9 mouse cellular contexts compared by ENCODE assay signal in the genomic region with DNA sequence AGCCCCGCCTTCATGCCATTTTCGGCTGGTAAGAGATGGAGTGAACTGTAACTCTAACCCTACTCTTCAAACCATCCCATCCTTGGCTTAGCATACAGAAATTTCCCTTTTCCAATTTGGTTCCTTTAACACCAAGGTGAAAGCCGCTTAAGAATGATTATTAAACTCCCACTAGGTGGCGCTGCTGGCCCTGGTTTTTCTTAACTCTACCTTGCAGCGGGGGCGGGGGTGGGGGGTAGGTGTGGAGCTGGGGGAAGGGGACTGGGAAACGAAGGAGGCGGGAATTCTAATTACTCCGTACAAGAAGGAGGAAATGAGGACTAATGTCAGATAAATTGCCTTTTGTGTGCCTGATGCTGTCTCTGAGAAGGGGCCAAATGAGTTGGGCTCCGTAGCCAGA. TPM values are rescaled to one million over a fixed set of nuclear protein-coding genes. Genes with fewer than 3 reads are reported as not detected.
DNase-seq lines count a peak whose midpoint lies in the region; ATAC-seq lines count a peak whose summit lies in the region.
"Had no signal": no experiment of that assay in that cellular context is flagged by ENCODE, and none has a peak within 500 bp of the region (broad histone marks: within the 10 kb centered on the region; RNA-seq: fewer than 3 reads in every experiment).

No protein-coding gene starts in this region.

- ATAC-seq in heart, embryonic 11.5 days (replicated peaks; ENCODE audit: insufficient number of reproducible peaks, low FRiP score, low TSS enrichment), result no peak
- ATAC-seq in kidney, embryonic 14.5 days (ENCODE audit: low FRiP score, low TSS enrichment), result no peak

- H3K9ac ChIP-seq in heart, embryonic 11.5 days (ENCODE audit: low read depth, low read length), result no peak overlapping the region
- no peak overlapping the region for H3K9ac ChIP-seq in kidney, embryonic 14.5 days (ENCODE audit: low read depth, low read length)
- H3K9ac ChIP-seq: limb, embryonic 15.5 days had no signal

- H3K27me3 ChIP-seq in heart, embryonic 11.5 days (ENCODE audit: control insufficient read depth, insufficient read depth, low read length), result no peaks in the 10 kb centered on the region
- H3K27me3 ChIP-seq in embryonic facial prominence, embryonic 10.5 days (replicated peaks; ENCODE audit: low read depth, poor library complexity, severe bottlenecking), result no peaks in the 10 kb centered on the region
- no peaks in the 10 kb centered on the region for H3K27me3 ChIP-seq in kidney, embryonic 14.5 days (ENCODE audit: control insufficient read depth, insufficient read depth, low read length)
- H3K27me3 ChIP-seq: limb, embryonic 15.5 days had no signal

- H3K27ac ChIP-seq in heart, embryonic 11.5 days (ENCODE audit: low read depth, low read length), result no peak overlapping the region
- no peak overlapping the region for H3K27ac ChIP-seq in embryonic facial prominence, embryonic 10.5 days (replicated peaks)
- H3K27ac ChIP-seq in kidney, embryonic 14.5 days (ENCODE audit: low read depth, low read length), result no peak overlapping the region
- H3K27ac ChIP-seq: limb, embryonic 15.5 days had no signal

- no peaks in the 10 kb centered on the region for H3K4me1 ChIP-seq in heart, embryonic 11.5 days (ENCODE audit: control insufficient read depth, insufficient read depth, low read length)
- H3K4me1 ChIP-seq in embryonic facial prominence, embryonic 10.5 days, result no peaks in the 10 kb centered on the region
- H3K4me1 ChIP-seq in kidney, embryonic 14.5 days (ENCODE audit: control insufficient read depth, insufficient read depth, low read length), result no peaks in the 10 kb centered on the region

- H3K9me3 ChIP-seq in heart, embryonic 11.5 days (replicated peaks; ENCODE audit: control insufficient read depth, low read length), result no peaks in the 10 kb centered on the region; the same call in 1 of the 2 replicates
- no peaks in the 10 kb centered on the region for H3K9me3 ChIP-seq in embryonic facial prominence, embryonic 10.5 days
- peaks cover 2% of the 10 kb centered on the region; the same call in 1 of the 2 replicates for H3K9me3 ChIP-seq in kidney, embryonic 14.5 days (ENCODE audit: control insufficient read depth, low read length)
- H3K9me3 ChIP-seq: limb, embryonic 15.5 days had no signal

- DNase-seq in heart, adult 11 months, result peak; percentile 90
- peak; percentile 64 for DNase-seq in A20 (ENCODE audit: low read depth, low spot score)
- DNase-seq in adrenal gland, postnatal 14 days, result peak; percentile 74
- DNase-seq in embryonic facial prominence, embryonic 10.5 days (ENCODE audit: low spot score), result peak; percentile 68
- peak; percentile 76 for DNase-seq in lung, postnatal 14 days
- peak; percentile 32 for DNase-seq in thymus, postnatal 25 days

- 13% methylated on average over 10 of the region's 10 CpGs for WGBS in heart, embryonic 11.5 days (ENCODE audit: insufficient replicate concordance)
- 16% methylated on average over 10 of the region's 10 CpGs for WGBS in embryonic facial prominence, embryonic 10.5 days
- WGBS in kidney, embryonic 14.5 days, result 10% methylated on average over 10 of the region's 10 CpGs

- no peak overlapping the region for H3K4me2 ChIP-seq in heart, embryonic 11.5 days
- H3K4me2 ChIP-seq in kidney, embryonic 14.5 days (replicated peaks; ENCODE audit: low read depth, low read length), result peak overlapping the region; percentile 3
- H3K4me2 ChIP-seq: limb, embryonic 15.5 days had no signal

- no peak overlapping the region for H3K4me3 ChIP-seq in heart, embryonic 11.5 days (ENCODE audit: low read depth, low read length)
- no peak overlapping the region for H3K4me3 ChIP-seq in embryonic facial prominence, embryonic 10.5 days
- H3K4me3 ChIP-seq in kidney, embryonic 14.5 days (ENCODE audit: low read length), result no peak overlapping the region
- H3K4me3 ChIP-seq: limb, embryonic 15.5 days had no signal

- no peaks in the 10 kb centered on the region for H3K36me3 ChIP-seq in heart, embryonic 11.5 days (ENCODE audit: control insufficient read depth, insufficient read depth, low read length)
- no peaks in the 10 kb centered on the region for H3K36me3 ChIP-seq in embryonic facial prominence, embryonic 10.5 days (replicated peaks)
- H3K36me3 ChIP-seq in kidney, embryonic 14.5 days (ENCODE audit: control insufficient read depth, insufficient read depth, low read length), result no peaks in the 10 kb centered on the region
- H3K36me3 ChIP-seq: limb, embryonic 15.5 days had no signal

RNA-seq across cellular contexts. Expression of a gene that starts 12.9 kb away (rescaled TPM):
- polyA plus RNA-seq in heart, embryonic 11.5 days (2014; fragmentation: Nextera tagmentation; extraction: Ambion mirVana), result not detected in 2 replicates
- total RNA-seq in adrenal gland, postnatal 14 days (2021), result 733 and 877 TPM in 2 replicates
- polyA plus RNA-seq in embryonic facial prominence, embryonic 10.5 days (2016; fragmentation: Nextera tagmentation; extraction: Ambion mirVana), result not detected in 2 replicates
- not detected in 2 replicates for polyA plus RNA-seq in kidney, embryonic 14.5 days (2014; fragmentation: Nextera tagmentation; extraction: Ambion mirVana)

RNA-seq across cellular contexts. Expression of a gene that starts 20.9 kb away (rescaled TPM):
- polyA plus RNA-seq in heart, embryonic 11.5 days (2014; fragmentation: Nextera tagmentation; extraction: Ambion mirVana), result 0.13 TPM in 1 of 2 replicates, not detected in the other
- not detected in 2 replicates for total RNA-seq in adrenal gland, postnatal 14 days (2021)
- polyA plus RNA-seq in embryonic facial prominence, embryonic 10.5 days (2016; fragmentation: Nextera tagmentation; extraction: Ambion mirVana), result 0.09 and 0.16 TPM in 2 replicates
- polyA plus RNA-seq in kidney, embryonic 14.5 days (2014; fragmentation: Nextera tagmentation; extraction: Ambion mirVana), result not detected in 2 replicates

RNA-seq across cellular contexts. Expression of a gene that starts 34.0 kb away (rescaled TPM):
- polyA plus RNA-seq in heart, embryonic 11.5 days (2014; fragmentation: Nextera tagmentation; extraction: Ambion mirVana), result 27.4 and 29.0 TPM in 2 replicates
- 83.9 and 92.9 TPM in 2 replicates for total RNA-seq in adrenal gland, postnatal 14 days (2021)
- polyA plus RNA-seq in embryonic facial prominence, embryonic 10.5 days (2016; fragmentation: Nextera tagmentation; extraction: Ambion mirVana), result 77.5 and 81.3 TPM in 2 replicates
- 33.1 and 37.8 TPM in 2 replicates for polyA plus RNA-seq in kidney, embryonic 14.5 days (2014; fragmentation: Nextera tagmentation; extraction: Ambion mirVana)

RNA-seq across cellular contexts. Expression of a gene that starts 46.1 kb away (rescaled TPM):
- polyA plus RNA-seq in heart, embryonic 11.5 days (2014; fragmentation: Nextera tagmentation; extraction: Ambion mirVana), result 44.3 and 49.7 TPM in 2 replicates
- total RNA-seq in adrenal gland, postnatal 14 days (2021), result 39.5 and 55.2 TPM in 2 replicates
- 60.0 and 63.1 TPM in 2 replicates for polyA plus RNA-seq in embryonic facial prominence, embryonic 10.5 days (2016; fragmentation: Nextera tagmentation; extraction: Ambion mirVana)
- polyA plus RNA-seq in kidney, embryonic 14.5 days (2014; fragmentation: Nextera tagmentation; extraction: Ambion mirVana), result 51.5 and 60.2 TPM in 2 replicates

RNA-seq across cellular contexts. Expression of a gene that starts 48.3 kb away (rescaled TPM):
- 0.67 TPM in 1 of 2 replicates, not detected in the other for polyA plus RNA-seq in heart, embryonic 11.5 days (2014; fragmentation: Nextera tagmentation; extraction: Ambion mirVana)
- not detected in 2 replicates for total RNA-seq in adrenal gland, postnatal 14 days (2021)
- polyA plus RNA-seq in embryonic facial prominence, embryonic 10.5 days (2016; fragmentation: Nextera tagmentation; extraction: Ambion mirVana), result 1.3 TPM in 1 of 2 replicates, not detected in the other
- not detected in 2 replicates for polyA plus RNA-seq in kidney, embryonic 14.5 days (2014; fragmentation: Nextera tagmentation; extraction: Ambion mirVana)

Comparison
In these comparisons a context has a peak if more than half of its experiments do, and no peak if none do; other contexts are left out.
1. DNase-seq: peak in every context shown above with its lines; median percentile 90 in heart, adult 11 months; 76 in lung, postnatal 14 days; 74 in adrenal gland, postnatal 14 days; 68 in embryonic facial prominence, embryonic 10.5 days; 64 in A20; 32 in thymus, postnatal 25 days.